Mouse (Mus musculus): ENCODE measurements around the gene Ogn.

GRCm38 (mm10) chr13:49584307-49585005, 23.4 kb upstream of the Ogn start:
- no peak for TF ChIP-seq CHD2 (IDR thresholded peaks at IDR 0.05; ENCODE audit: low read depth, low read length)
- TF ChIP-seq ZNF384 (IDR thresholded peaks at IDR 0.05; ENCODE audit: low read depth, low read length) = no peak
- no peak for TF ChIP-seq HCFC1 (IDR thresholded peaks at IDR 0.05; ENCODE audit: borderline replicate concordance, insufficient read depth, low read length)
- no peak for TF ChIP-seq ZC3H11A (IDR thresholded peaks at IDR 0.05; ENCODE audit: borderline replicate concordance, low read depth, low read length)
- TF ChIP-seq MAFK (IDR thresholded peaks at IDR 0.05; ENCODE audit: insufficient read depth, low read depth, low read length) = no peak
